Mouse (Mus musculus): ENCODE results near the gene Igsf21.
A peak's percentile ranks its signal among the peaks of the same experiment; 100 is the strongest.

The Igsf21 gene

DNA sequence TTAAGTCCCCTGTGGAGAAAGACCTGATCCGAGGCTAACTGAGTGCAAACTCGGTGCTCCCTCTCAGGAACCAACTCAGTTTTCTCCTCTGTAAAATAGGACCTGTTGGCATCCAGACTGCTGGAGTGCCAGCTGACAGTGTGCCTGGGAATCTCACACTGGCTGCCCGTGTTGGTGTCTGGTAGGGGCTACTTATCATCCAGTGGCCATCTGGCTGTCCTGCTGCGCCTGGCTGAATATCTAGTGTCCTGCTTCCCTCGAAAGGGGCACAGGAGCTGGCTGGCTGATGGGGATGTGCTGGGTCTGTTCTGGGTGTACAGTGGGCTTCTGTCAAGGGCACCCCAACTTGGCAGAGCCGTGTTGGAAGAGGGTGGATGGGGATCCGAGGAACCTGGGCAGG is 193.5 kb downstream of the Igsf21 start:
- DNase-seq (ENCODE audit: low read depth, low spot score) = no peak

GRCm38 (mm10) chr4:140052575-140052974 is 194.0 kb downstream of the Igsf21 start:
- DNase-seq (ENCODE audit: low read depth, low spot score) = peak; percentile 79

DNA sequence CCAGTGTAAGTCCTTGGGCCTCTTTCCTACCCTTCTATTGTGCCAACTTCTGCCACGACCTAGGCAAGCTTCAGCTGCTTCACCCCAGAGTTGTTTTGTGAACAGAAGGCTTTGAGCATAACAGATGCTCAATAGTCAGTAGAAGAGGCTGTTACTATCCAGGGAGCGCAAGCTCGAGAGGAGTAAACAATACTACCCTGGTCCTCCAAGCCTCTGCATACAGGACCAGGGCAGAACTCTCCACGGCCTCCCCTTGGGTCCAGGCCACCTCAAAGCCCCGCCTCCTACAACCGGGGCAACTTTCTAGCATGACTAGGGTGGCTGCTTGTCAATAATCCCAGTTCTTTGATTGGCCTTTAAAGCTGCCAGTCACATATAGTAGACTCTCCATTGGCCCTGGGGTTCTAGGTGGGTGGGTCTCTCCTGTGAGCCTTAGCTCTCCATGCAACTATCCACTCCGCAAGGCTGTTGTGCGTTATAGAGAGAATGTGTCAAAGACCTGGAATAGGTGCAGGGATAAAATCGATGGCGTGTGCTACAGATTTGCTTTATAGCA is 198.7 kb downstream of the Igsf21 start:
- DNase-seq (ENCODE audit: low read depth, low spot score) = peak; percentile 90

GRCm38 (mm10) chr4:140043953-140044352 is 202.6 kb downstream of the Igsf21 start:
- DNase-seq (ENCODE audit: low read depth, low spot score) = peak; percentile 90

DNA sequence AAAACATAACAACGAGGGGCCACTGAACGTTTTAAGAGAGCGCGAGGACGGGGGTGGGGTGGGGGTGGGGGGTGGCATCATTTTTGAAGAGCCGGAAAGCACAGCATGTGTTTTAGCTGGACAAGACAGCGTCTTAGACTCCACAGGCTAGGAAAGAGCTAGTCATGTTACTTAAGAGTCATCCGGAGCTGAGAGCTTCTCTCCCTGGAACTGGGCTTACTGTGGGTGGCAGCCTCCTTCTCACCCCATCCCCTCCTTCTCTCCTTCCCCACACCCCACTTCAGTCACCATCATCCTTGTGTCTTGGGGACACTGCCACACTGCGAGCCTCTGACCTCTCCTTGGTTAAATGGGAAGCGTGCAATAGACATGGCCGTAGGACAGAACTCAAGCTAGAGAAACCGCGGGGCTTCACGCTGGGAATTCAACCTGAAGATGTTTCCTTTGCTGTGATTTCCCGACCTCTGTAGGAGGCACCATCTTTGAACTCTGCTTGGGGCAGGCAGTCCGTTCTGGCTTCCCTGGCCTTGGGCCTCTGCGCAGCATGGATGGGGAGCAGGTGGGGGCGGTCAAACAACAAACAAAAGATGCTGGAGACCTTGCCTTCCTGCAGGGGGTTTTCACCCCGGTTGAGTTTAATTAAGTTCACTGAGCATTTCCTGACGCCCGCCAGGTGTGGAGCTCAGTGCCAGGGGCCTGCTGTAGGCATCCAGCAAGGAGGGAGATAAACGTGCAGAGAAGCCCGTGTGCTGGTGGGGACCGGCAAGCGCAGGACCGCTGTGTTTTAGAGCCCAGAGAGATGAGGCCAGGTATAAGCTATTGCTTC is 207.8 kb downstream of the Igsf21 start:
- peak; percentile 24 for DNase-seq (ENCODE audit: low read depth, low spot score)

- DNase-seq (ENCODE audit: low read depth, low spot score) = peak; percentile 76
Measured at GRCm38 (mm10) chr4:140037784-140038387, 208.7 kb downstream of the Igsf21 start.

GRCm38 (mm10) chr4:140035232-140035631 is 211.4 kb downstream of the Igsf21 start:
- DNase-seq (ENCODE audit: low read depth, low spot score) = no peak

DNA sequence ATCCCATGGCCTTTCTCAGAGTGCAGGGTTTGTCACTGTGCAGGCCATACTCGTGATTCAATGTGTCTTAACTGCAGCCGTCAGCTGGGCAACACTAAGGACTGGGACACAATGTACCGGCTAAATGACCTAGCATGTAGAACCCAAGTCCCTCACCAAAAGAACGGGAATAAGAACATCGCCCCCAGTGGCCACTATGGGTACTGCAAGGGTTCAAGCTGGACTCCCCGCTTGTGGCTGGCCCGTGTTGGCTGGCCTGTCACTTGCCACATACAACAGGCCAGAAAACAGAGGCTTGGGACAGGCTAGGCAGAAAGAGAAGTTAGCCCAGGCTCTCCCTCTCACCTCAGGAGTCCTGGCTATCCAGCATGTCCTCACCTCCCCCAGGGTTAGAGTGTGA is 213.2 kb downstream of the Igsf21 start:
- DNase-seq (ENCODE audit: low read depth, low spot score) = peak; percentile 84

DNA sequence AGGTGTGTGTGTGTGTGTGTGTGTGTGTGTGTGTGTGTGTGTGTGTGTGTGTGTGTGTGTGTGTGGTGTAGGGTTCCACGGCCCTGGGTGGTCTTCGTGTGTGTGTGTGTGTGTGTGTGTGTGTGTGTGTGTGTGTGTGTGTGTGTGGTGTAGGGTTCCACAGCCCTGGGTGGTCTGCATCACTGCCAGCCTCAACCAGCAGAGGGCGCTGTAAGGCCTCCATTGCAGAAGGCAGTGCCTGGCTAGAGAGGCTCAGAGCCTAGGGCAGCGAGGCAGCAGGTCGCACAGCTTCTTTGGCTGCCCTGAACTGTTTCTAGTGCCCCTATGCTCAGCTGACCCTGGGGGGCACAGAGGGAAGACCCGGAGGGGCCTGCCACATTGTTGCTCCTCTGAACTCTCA is 216.2 kb downstream of the Igsf21 start:
- DNase-seq (ENCODE audit: low read depth, low spot score) = peak; percentile 79

GRCm38 (mm10) chr4:140030040-140030386 is 216.6 kb downstream of the Igsf21 start:
- DNase-seq (ENCODE audit: low read depth, low spot score) = no peak

- DNase-seq (ENCODE audit: low read depth, low spot score) = no peak
Measured at GRCm38 (mm10) chr4:140029324-140030039, 217.1 kb downstream of the Igsf21 start.

DNA sequence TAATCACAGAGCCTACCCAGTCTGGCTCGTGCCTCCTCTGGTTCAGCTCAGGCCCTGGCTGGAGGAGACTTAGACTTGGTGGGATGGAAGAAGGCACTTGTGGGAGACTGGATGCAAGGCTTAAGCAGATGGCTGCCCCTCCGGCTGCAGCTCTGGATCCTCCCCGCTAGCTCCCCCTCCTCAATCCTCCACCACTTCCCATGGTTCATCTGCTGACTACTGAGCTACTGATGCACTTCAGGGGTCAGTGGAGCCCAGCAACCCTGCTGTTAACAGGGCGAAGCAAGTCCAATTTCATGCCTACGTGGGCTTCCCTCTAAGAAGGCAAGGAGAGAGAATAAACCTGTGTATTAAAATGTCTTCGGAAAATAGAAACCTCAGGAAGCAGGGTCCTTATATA is 222.8 kb downstream of the Igsf21 start:
- DNase-seq (ENCODE audit: low read depth, low spot score) = no peak

DNA sequence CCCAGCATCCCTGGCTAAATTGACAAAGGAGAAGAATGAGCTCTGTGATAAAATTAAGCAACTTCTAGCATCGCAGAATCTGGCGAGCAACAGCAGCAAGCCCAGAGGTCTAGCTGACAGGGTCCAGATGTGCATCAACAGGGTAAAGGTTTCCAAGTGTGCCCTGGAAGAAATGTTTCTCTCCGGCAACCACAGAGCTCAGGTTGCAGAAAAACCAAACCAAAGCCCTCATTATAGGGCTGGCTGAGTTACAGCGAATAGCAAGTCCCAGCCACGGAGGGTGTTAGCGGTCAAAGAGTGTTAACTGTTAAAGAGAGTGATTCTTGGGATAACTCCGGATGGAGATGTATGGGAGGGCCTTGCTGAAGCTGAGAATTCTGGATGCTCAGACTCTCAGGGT is 230.7 kb downstream of the Igsf21 start:
- no peak for DNase-seq (ENCODE audit: low read depth, low spot score)

DNA sequence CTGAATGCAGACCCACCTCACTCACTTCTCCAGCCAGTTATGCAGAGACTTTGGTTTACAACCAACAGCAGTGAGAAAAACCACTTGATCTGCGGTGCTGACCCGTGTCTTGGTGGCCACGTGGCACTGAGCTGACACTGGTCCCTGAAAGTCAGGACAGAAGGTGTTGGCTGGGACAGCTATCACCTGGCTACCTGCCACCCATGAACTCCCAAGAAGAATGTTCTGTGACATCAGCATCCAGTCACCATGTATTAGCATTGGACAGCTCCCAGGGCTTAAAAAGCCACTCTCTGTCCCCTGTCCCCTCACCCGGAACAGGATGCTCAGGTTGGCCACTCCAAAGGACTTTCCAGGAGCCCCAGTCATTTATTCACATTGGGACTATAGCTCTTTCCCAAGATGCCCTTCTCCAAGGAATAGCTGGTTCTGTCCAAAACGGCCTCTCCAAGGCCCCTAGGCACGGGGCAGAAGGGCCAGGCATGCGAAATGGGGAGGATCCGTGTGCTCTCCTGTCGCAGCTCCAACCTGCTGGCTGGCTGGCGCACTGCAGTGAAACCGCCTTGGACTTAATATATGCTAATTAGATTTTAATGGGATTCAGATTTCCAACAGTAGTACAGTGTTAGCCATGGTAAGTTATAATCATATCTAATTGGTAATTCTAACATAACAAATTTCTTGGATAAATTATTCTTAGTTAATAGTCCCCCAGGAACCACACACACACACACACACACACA is 235.7 kb downstream of the Igsf21 start:
- DNase-seq (ENCODE audit: low read depth, low spot score) = peak; percentile 38

DNA sequence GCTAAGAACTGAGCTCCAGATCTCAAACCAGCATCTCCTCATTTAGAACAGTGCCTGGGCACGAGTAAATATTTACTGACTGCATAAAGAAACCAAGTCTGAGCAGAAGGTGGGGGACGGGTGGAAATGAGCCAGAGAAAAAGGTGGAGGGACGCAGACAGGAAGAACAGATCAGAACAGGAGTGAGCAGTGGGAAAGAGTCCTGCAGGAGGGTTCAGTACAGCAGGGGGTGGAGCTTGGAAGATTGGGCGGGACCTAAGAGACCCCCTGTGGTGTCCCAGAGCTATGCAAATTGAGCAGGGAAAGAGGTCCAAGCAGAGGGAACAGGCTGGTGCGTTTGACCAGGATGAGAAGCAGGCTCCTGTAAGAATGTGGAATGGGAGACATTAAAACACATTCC is 241.7 kb downstream of the Igsf21 start:
- DNase-seq (ENCODE audit: low read depth, low spot score) = peak; percentile 93

DNA sequence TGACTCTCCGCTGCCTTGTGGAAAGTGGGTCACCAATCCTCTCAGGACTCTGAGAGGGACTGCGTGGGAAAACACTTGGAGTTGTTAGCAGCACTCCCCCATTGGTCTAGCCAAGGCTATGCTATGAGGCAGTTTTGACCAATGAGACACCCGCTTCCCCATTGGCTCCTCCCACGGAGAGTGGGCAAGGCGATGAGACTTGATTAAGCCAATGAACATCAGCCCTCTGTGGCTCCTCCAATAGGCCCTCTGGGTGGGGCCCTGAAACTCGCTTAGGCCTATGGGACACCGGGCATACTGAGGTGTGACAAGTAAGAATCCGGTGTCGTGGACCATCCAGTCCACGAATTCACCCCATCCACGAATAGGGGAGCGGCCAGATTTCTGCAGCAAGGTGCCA is 242.4 kb downstream of the Igsf21 start:
- DNase-seq (ENCODE audit: low read depth, low spot score) = peak; percentile 97

DNA sequence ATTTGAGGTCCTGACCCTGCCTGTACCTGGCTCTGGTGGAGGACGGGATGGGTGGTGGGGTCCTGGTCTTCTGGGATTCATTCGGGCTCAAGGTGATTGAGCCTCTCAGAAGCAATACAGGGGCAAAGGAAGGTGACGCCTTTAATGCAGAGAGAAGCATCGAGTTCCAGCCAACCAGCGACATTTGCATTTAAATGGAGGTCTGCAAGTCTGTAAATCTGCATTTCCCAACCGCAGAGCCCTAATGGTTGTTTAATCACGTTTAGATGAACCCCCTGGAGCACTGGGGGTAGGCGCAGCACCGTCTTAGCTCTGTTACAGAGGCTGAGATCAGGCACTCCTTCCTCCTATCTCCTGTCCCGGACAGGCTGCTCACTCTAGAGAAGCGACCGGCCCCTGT is 244.5 kb downstream of the Igsf21 start:
- DNase-seq (ENCODE audit: low read depth, low spot score) = peak; percentile 83

DNA sequence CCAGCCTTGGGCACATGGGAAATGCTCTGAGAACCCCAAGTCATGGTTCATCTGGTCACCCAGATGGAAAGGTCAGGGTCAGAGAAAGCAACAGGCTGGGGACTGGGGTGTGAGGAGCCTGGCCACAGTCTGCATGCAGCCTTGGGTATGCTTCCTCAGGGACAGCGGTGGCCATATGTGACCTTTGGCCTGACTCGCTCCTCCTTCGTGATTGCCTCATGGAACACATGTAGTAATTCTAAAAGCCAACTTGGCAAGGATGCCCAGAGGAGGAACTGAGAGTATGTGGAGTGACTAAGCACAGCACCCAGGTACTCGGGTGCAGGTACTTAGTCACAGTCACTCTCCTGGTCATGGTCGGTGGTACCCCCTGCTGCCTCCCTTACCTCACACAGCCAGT is 245.7 kb downstream of the Igsf21 start:
- DNase-seq (ENCODE audit: low read depth, low spot score) = no peak

GRCm38 (mm10) chr4:139999033-139999432 is 247.6 kb downstream of the Igsf21 start:
- no peak for DNase-seq (ENCODE audit: low read depth, low spot score)

GRCm38 (mm10) chr4:139995659-139996058 is 250.9 kb downstream of the Igsf21 start:
- DNase-seq (ENCODE audit: low read depth, low spot score) = no peak

- peak; percentile 68 for DNase-seq (ENCODE audit: low read depth, low spot score)
Measured at GRCm38 (mm10) chr4:139993111-139993755, 253.4 kb downstream of the Igsf21 start.
